Mouse (Mus musculus): ENCODE data around the gene Rbp4. TPM values are rescaled to one million over a fixed set of nuclear protein-coding genes. Genes with fewer than 3 reads are reported as not detected.

The Rbp4 gene
- total and polyA plus RNA-seq, 2 experiments from 2014 or later = 2.0 to 20.3 TPM

DNA sequence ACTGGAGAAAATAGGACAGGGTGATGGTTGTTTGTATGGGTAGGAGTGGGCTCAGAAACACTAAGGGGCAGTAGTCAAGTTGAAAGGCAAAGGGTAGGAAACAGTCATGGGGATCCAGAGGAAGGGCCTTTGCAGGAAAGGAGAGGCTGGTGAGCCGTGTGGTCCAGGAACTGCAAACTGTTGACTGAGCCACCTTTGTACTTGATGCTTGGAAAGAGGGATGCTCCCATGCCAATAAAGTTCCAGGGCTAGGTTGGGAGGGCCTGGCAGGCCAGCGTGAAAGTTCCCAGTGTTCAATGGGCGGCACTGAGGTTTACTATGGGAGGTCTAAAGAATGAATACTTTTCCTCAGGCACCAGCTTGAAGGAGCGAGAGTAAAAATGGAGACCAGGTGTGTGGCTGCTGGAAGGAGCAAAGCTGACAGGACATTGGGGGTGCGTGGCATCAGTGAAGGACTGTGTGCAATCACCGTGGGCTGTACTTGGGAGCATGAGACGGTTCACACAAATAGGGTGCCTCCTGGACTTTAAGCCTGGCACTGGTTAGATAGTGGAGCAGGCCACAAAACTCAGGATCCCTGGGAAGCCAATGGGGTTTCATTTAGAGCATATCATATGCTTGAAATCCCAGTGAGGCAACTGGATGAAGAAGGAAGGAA lies 10.1 kb downstream of the Rbp4 start:
- Histone ChIP-seq H3K27me3 (ENCODE audit: insufficient read depth, low read length) (no peaks in the 10 kb centered on the region), H3K4me2 (ENCODE audit: low read depth, low read length) (no peak overlapping the region), H3K36me3 (ENCODE audit: insufficient read depth, low read length) (no peaks in the 10 kb centered on the region), H3K27ac (no peak overlapping the region), H3K4me3 (ENCODE audit: low read length) (no peak overlapping the region), H3K4me1 (ENCODE audit: insufficient read depth, low read length) (no peaks in the 10 kb centered on the region), H3K9me3 (ENCODE audit: low read length) (no peaks in the 10 kb centered on the region), H3K9ac (replicated peaks; ENCODE audit: low read length) (no peak overlapping the region)
- DNase-seq (ENCODE audit: low spot score) (no peak), ATAC-seq (no peak)
- WGBS = 91% methylated on average over 7 of the region's 7 CpGs
- no peak for TF ChIP-seq CTCF (IDR thresholded peaks at IDR 0.05; ENCODE audit: low read depth)

DNA sequence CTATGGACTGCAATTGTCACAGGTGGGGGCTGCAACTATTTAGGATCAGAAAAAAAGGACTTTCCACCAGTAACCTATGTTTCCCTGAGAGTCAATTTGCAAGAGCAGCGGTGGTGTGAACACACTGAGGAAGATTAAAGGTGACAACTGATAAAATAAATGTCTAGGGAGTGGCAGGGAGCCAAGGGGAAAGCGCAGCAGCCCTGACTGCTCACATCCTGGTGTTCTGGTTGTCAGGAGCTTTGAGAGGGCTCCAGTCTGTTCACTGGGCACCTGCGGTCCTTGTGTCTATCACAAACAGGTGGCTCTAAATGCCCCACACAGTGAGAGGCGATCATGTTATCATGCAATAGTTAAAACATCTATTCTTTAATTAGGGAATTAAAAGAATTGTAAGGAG lies 12.5 kb downstream of the Rbp4 start:
- no peak overlapping the region for H3K4me3 ChIP-seq (ENCODE audit: low read length)
- no peaks in the 10 kb centered on the region for H3K36me3 ChIP-seq (ENCODE audit: insufficient read depth, low read length)
- H3K4me1 ChIP-seq (ENCODE audit: insufficient read depth, low read length) = no peaks in the 10 kb centered on the region

GRCm38 (mm10) chr19:38111056-38111455 lies 14.0 kb downstream of the Rbp4 start:
- Histone ChIP-seq H3K27ac (no peak overlapping the region), H3K4me1 (ENCODE audit: insufficient read depth, low read length) (no peaks in the 10 kb centered on the region), H3K4me3 (ENCODE audit: low read length) (no peak overlapping the region), H3K36me3 (ENCODE audit: insufficient read depth, low read length) (no peaks in the 10 kb centered on the region), H3K9ac (replicated peaks; ENCODE audit: low read length) (no peak overlapping the region), H3K4me2 (ENCODE audit: low read depth, low read length) (no peak overlapping the region), H3K9me3 (ENCODE audit: low read length) (no peaks in the 10 kb centered on the region), H3K27me3 (ENCODE audit: insufficient read depth, low read length) (no peaks in the 10 kb centered on the region)
- DNase-seq (ENCODE audit: low spot score) (no peak), ATAC-seq (no peak)
- WGBS = 83% methylated on average over 8 of the region's 8 CpGs
- no peak for TF ChIP-seq CTCF (IDR thresholded peaks at IDR 0.05; ENCODE audit: low read depth)

More for the DNA sequence above, 12.5 kb downstream of the Rbp4 start:
- H3K27me3 ChIP-seq (ENCODE audit: insufficient read depth, low read length) = no peaks in the 10 kb centered on the region
- H3K4me2 ChIP-seq (ENCODE audit: low read depth, low read length) = no peak overlapping the region
- H3K9me3 ChIP-seq (ENCODE audit: low read length) = no peaks in the 10 kb centered on the region
- TF ChIP-seq CTCF (IDR thresholded peaks at IDR 0.05; ENCODE audit: low read depth) = no peak
- DNase-seq (ENCODE audit: low spot score) (no peak), ATAC-seq (no peak)
- WGBS = 51% methylated on average over 4 of the region's 4 CpGs
- H3K9ac ChIP-seq (replicated peaks; ENCODE audit: low read length) = no peak overlapping the region
- no peak overlapping the region for H3K27ac ChIP-seq

DNA sequence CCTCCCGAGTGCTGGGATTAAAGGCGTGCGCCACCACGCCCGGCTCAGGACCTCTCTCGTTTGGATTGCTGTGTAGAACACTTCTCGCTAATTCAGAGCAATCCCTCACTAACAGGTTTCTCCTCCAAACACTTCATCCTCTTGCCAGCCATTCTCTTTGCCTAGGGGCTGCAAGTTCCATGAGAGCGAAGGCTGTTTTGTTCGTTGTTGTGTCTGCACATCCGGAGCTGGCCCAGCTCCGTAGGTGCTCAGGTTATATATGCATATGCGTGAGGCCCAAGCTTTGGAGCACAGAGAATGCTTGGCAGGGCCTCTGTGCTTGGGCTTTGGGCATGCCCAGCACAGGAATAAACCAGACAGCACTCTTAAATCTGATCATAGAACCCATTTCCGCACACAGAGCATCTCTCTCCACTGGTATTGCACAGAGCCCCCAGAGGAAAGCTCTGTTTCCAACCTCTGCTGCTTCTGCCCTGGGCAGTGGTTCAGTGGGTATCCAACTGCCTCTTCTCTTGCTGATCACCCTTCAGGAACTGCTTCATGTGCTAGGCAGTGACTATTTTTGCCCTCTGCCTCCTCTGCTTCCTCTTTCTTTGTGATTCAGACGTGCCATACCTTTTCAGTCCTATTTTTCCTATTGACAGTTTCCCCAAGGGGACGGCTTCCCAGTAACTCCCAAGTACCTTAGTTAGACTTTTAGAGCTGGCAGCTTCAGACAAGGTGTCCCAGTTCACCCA lies 15.4 kb downstream of the Rbp4 start:
- H3K27me3 ChIP-seq (ENCODE audit: insufficient read depth, low read length) = no peaks in the 10 kb centered on the region
- H3K4me1 ChIP-seq (ENCODE audit: insufficient read depth, low read length) = no peaks in the 10 kb centered on the region
- no peak overlapping the region for H3K9ac ChIP-seq (replicated peaks; ENCODE audit: low read length)
- 90% methylated on average over 15 of the region's 15 CpGs for WGBS
- H3K9me3 ChIP-seq (ENCODE audit: low read length) = no peaks in the 10 kb centered on the region
- H3K36me3 ChIP-seq (ENCODE audit: insufficient read depth, low read length) = no peaks in the 10 kb centered on the region
- DNase-seq (ENCODE audit: low spot score) (no peak), ATAC-seq (no peak)
- no peak overlapping the region for H3K4me2 ChIP-seq (ENCODE audit: low read depth, low read length)
- TF ChIP-seq CTCF (IDR thresholded peaks at IDR 0.05; ENCODE audit: low read depth) = no peak
- H3K27ac ChIP-seq = no peak overlapping the region
- H3K4me3 ChIP-seq (ENCODE audit: low read length) = no peak overlapping the region

DNA sequence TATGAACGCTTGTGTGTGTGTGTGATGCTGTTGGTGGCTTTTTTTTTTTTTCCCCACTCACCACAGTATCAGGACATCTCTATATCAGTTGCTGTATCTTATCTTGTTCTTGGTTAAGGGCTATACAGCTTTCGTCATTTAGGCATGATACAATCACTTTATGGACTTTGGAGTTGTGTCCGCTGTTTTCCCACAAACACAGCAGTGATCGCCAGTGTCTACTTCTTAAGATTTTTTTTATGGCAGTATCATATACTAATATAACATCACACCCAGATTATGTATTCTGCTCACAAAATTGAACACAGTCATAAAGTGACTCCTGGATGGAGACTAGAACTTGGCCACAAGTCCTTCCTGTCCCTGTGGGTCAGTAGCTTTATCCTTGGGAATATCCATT lies 17.2 kb downstream of the Rbp4 start:
- 90% methylated on average over 4 of the region's 4 CpGs for WGBS
- Histone ChIP-seq H3K4me3 (ENCODE audit: low read length) (no peak overlapping the region), H3K36me3 (ENCODE audit: insufficient read depth, low read length) (no peaks in the 10 kb centered on the region), H3K27me3 (ENCODE audit: insufficient read depth, low read length) (no peaks in the 10 kb centered on the region), H3K27ac (no peak overlapping the region), H3K9me3 (ENCODE audit: low read length) (no peaks in the 10 kb centered on the region), H3K9ac (replicated peaks; ENCODE audit: low read length) (no peak overlapping the region), H3K4me2 (ENCODE audit: low read depth, low read length) (no peak overlapping the region), H3K4me1 (ENCODE audit: insufficient read depth, low read length) (no peaks in the 10 kb centered on the region)
- TF ChIP-seq CTCF (IDR thresholded peaks at IDR 0.05; ENCODE audit: low read depth) = no peak
- DNase-seq (ENCODE audit: low spot score) (no peak), ATAC-seq (no peak)

DNA sequence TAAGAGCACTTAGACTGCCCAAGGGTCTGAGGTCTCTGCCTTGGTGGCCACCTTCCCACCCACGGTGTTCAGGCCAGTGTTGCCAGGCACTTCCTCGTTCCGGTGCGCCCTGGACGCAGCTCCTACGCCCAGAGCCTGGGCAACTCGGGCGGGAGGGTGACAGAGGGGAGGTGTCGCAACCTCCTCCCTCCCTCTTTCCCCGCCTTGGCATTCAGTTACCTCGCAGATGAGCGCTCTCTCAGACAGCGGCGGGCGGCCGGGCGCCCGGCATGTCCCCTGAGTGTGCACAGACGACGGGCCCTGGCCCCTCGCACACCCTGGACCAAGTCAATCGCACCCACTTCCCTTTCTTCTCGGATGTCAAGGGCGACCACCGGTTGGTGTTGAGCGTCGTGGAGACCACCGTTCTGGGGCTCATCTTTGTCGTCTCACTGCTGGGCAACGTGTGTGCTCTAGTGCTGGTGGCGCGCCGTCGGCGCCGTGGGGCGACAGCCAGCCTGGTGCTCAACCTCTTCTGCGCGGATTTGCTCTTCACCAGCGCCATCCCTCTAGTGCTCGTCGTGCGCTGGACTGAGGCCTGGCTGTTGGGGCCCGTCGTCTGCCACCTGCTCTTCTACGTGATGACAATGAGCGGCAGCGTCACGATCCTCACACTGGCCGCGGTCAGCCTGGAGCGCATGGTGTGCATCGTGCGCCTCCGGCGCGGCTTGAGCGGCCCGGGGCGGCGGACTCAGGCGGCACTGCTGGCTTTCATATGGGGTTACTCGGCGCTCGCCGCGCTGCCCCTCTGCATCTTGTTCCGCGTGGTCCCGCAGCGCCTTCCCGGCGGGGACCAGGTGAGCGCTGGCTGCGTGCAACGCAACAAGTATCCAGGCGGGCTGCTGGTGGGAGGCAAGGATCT lies 28.0 kb downstream of the Rbp4 start, which contains the start of gene Ffar4:
Gene Ffar4, plus strand, starts transcription at position 214 of the 901 bp plus-strand sequence.
- Histone ChIP-seq H3K27me3 (ENCODE audit: insufficient read depth, low read length) (peaks cover 30% of the 10 kb centered on the region), H3K4me3 (ENCODE audit: low read length) (peak within 1 kb of the TSS; percentile 34), H3K27ac (no peak within 1 kb of the TSS), H3K4me2 (ENCODE audit: low read depth, low read length) (peak within 1 kb of the TSS; percentile 55), H3K9me3 (ENCODE audit: low read length) (no peaks in the 10 kb centered on the region), H3K4me1 (ENCODE audit: insufficient read depth, low read length) (no peaks in the 10 kb centered on the region; the same call in 1 of the 2 replicates), H3K36me3 (ENCODE audit: insufficient read depth, low read length) (no peaks in the 10 kb centered on the region), H3K9ac (replicated peaks; ENCODE audit: low read length) (no peak within 1 kb of the TSS)
- DNase-seq (ENCODE audit: low spot score) (peak; percentile 5), ATAC-seq (peak; percentile 56)
- no peak for TF ChIP-seq CTCF (IDR thresholded peaks at IDR 0.05; ENCODE audit: low read depth)
- WGBS = 1% methylated on average over 77 of the region's 77 CpGs

All from hindbrain, postnatal 0 days (tissue).